Mouse (Mus musculus): ENCODE data around the gene Myrfl. TPM values are rescaled to one million over a fixed set of nuclear protein-coding genes. Genes with fewer than 3 reads are reported as not detected.

Gene Myrfl
- total RNA-seq, 2 experiments from 2014 or later = 0.22 to 0.45 TPM

Other genes starting within 250 kb of the Myrfl start
- 10 to 100 TPM; 62.3 to 65.7 TPM for gene Rab3ip, start 53.9 kb upstream of the Myrfl start, total RNA-seq (2021)
- gene Gm10271, start 75.7 kb upstream of the Myrfl start, total RNA-seq (2021) = not detected
- gene Best3, start 89.4 kb upstream of the Myrfl start, total RNA-seq (2021) = 1 to 10 TPM; 1.8 to 2.7 TPM
- under 1 TPM in 1 of 2 experiments, not detected in 1; 0.33 TPM for gene Lrrc10, start 148.4 kb upstream of the Myrfl start, total RNA-seq (2021)
- gene Cct2, start 166.9 kb upstream of the Myrfl start, total RNA-seq (2021) = 100 to 1,000 TPM; 175 to 190 TPM

Measured in layer of hippocampus, postnatal 25 days (tissue).